Mouse (Mus musculus) limb, embryonic 12.5 days (tissue): Measurements from ENCODE around the gene Prss45. TPM values are rescaled to one million over a fixed set of nuclear protein-coding genes. Genes with fewer than 3 reads are reported as not detected.

Experiments used
- ATAC-seq: fragments of 200-750 bp; cut with Nextera tagmentation; 2 replicates; pipeline ENCODE4 v1.8.0; 2017; ENCODE audit warnings: low read depth, moderate TSS enrichment; ENCODE audit not compliant: insufficient number of reproducible peaks, insufficient read depth, low FRiP score, low TSS enrichment
- H3K27ac ChIP-seq: fragments of 300-500 bp; sonication (generic); 2 replicates; pipeline ENCODE4 v1.5.1; 2016; ENCODE audit warnings: mild to moderate bottlenecking, moderate library complexity
- H3K27me3 ChIP-seq: fragments of 300-500 bp; sonication (generic); 2 replicates; pipeline ENCODE4 v1.6.1; 2016; ENCODE audit warnings: mild to moderate bottlenecking, moderate library complexity
- H3K36me3 ChIP-seq: fragments of 300-500 bp; sonication (generic); 2 replicates; pipeline ENCODE4 v1.6.1; 2016; ENCODE audit warnings: mild to moderate bottlenecking, moderate library complexity
- H3K4me1 ChIP-seq: fragments of 300-500 bp; sonication (generic); replicated peaks from 2 replicates; pipeline ENCODE4 v1.6.1; 2016
- H3K4me2 ChIP-seq: fragments of 300-500 bp; sonication (generic); 2 replicates; pipeline ENCODE4 v1.6.1; 2016; ENCODE audit warnings: mild to moderate bottlenecking, moderate library complexity
- H3K4me3 ChIP-seq: fragments of 300-500 bp; sonication (generic); replicated peaks from 2 replicates; pipeline ENCODE4 v1.5.1; 2016; ENCODE audit warnings: mild to moderate bottlenecking
- H3K9ac ChIP-seq: fragments of 300-500 bp; sonication (generic); replicated peaks from 2 replicates; pipeline ENCODE4 v1.6.1; 2016; ENCODE audit warnings: mild to moderate bottlenecking, moderate library complexity
- H3K9me3 ChIP-seq: fragments of 300-500 bp; sonication (generic); 2 replicates; pipeline ENCODE4 v1.6.1; 2016; ENCODE audit warnings: mild to moderate bottlenecking, moderate library complexity
- WGBS: fragments of 180-500 bp; shearing (Covaris S2); methylation state at CpG from one replicate; pipeline ENCODE4 v1.1.7; 2016; 5-methylcytosine and 5-hydroxymethylcytosine counted together
- polyA plus RNA-seq: library from polyadenylated mRNA; unstranded; fragments of >200 nt; fragmentation: Nextera tagmentation; extraction: Ambion mirVana; gene quantifications from 2 replicates; pipeline ENCODE4 v1.2.1, GENCODE M21; 2016

The Prss45 gene
- polyA plus RNA-seq, 1 experiment from 2014 or later = not detected

- H3K9me3 ChIP-seq = no peaks in the 10 kb centered on the region
- H3K36me3 ChIP-seq = no peaks in the 10 kb centered on the region
- H3K9ac ChIP-seq = no peak overlapping the region
- H3K4me1 ChIP-seq = peaks cover 8% of the 10 kb centered on the region; the same call in 1 of the 2 replicates
- H3K4me2 ChIP-seq = no peak overlapping the region
- peaks cover 11% of the 10 kb centered on the region; the same call in 1 of the 2 replicates for H3K27me3 ChIP-seq
- H3K4me3 ChIP-seq = no peak overlapping the region
- H3K27ac ChIP-seq = no peak overlapping the region
- WGBS = 84% methylated on average over 7 of the region's 7 CpGs
- no peak for ATAC-seq
Measured at GRCm38 (mm10) chr9:110825832-110826231, 8.6 kb upstream of the Prss45 start.

- Histone ChIP-seq H3K36me3 (no peaks in the 10 kb centered on the region), H3K4me1 (peaks cover 8% of the 10 kb centered on the region; the same call in 1 of the 2 replicates), H3K27ac (no peak within 1 kb of the TSS), H3K9me3 (no peaks in the 10 kb centered on the region), H3K4me2 (no peak within 1 kb of the TSS), H3K4me3 (no peak within 1 kb of the TSS), H3K9ac (no peak within 1 kb of the TSS), H3K27me3 (peaks cover 11% of the 10 kb centered on the region; the same call in 1 of the 2 replicates)
- 74% methylated on average over 3 of the region's 3 CpGs for WGBS
- ATAC-seq = no peak
Measured at GRCm38 (mm10) chr9:110826390-110826789, 8.0 kb upstream of the Prss45 start, which contains the start of gene Prss43. Gene Prss43, plus strand, starts transcription at chr9:110826690.

- no peak overlapping the region for H3K4me3 ChIP-seq
- no peak overlapping the region for H3K27ac ChIP-seq
- no peak overlapping the region for H3K9ac ChIP-seq
- 85% methylated on average over 5 of the region's 5 CpGs for WGBS
- H3K4me2 ChIP-seq = no peak overlapping the region
- 0 out of 2 replicates have a peak, but pooled peaks cover 11% of the 10 kb centered on the region for H3K27me3 ChIP-seq
- no peaks in the 10 kb centered on the region for H3K36me3 ChIP-seq
- H3K9me3 ChIP-seq = no peaks in the 10 kb centered on the region
- no peak for ATAC-seq
- H3K4me1 ChIP-seq = peaks cover 7% of the 10 kb centered on the region
Measured at GRCm38 (mm10) chr9:110833021-110833420, 1.4 kb upstream of the Prss45 start.

- Histone ChIP-seq H3K9me3 (no peaks in the 10 kb centered on the region), H3K4me2 (peak overlapping the region; percentile 11; the same call in 1 of the 2 replicates), H3K36me3 (no peaks in the 10 kb centered on the region), H3K27me3 (no peaks in the 10 kb centered on the region), H3K27ac (no peak overlapping the region), H3K4me1 (peaks cover 7% of the 10 kb centered on the region), H3K4me3 (no peak overlapping the region), H3K9ac (no peak overlapping the region)
- 35% methylated on average over 10 of the region's 10 CpGs for WGBS
- ATAC-seq = no peak
Measured at GRCm38 (mm10) chr9:110834961-110835360, 573 bp downstream of the Prss45 start.

- no peak overlapping the region for H3K4me2 ChIP-seq
- peaks cover 7% of the 10 kb centered on the region for H3K4me1 ChIP-seq
- no peaks in the 10 kb centered on the region for H3K9me3 ChIP-seq
- no peak for ATAC-seq
- no peak overlapping the region for H3K9ac ChIP-seq
- H3K36me3 ChIP-seq = no peaks in the 10 kb centered on the region
- H3K4me3 ChIP-seq = no peak overlapping the region
- no peak overlapping the region for H3K27ac ChIP-seq
- no peaks in the 10 kb centered on the region for H3K27me3 ChIP-seq
- 74% methylated on average over 2 of the region's 2 CpGs for WGBS
Measured at GRCm38 (mm10) chr9:110836112-110836511, 1.7 kb downstream of the Prss45 start.

- H3K36me3 ChIP-seq = no peaks in the 10 kb centered on the region
- no peak overlapping the region for H3K9ac ChIP-seq
- WGBS = 85% methylated on average over 6 of the region's 6 CpGs
- peaks cover 4% of the 10 kb centered on the region for H3K4me1 ChIP-seq
- H3K9me3 ChIP-seq = no peaks in the 10 kb centered on the region
- H3K27ac ChIP-seq = no peak overlapping the region
- no peak overlapping the region for H3K4me3 ChIP-seq
- H3K27me3 ChIP-seq = no peaks in the 10 kb centered on the region
- no peak for ATAC-seq
- no peak overlapping the region for H3K4me2 ChIP-seq
Measured at GRCm38 (mm10) chr9:110840905-110841304, 6.5 kb downstream of the Prss45 start.

GRCm38 (mm10) chr9:110841438-110841837 is 7.0 kb downstream of the Prss45 start:
- WGBS = 75% methylated on average over 2 of the region's 2 CpGs
- Histone ChIP-seq H3K27ac (no peak overlapping the region), H3K4me3 (no peak overlapping the region), H3K4me1 (no peaks in the 10 kb centered on the region), H3K9me3 (no peaks in the 10 kb centered on the region), H3K27me3 (no peaks in the 10 kb centered on the region), H3K4me2 (no peak overlapping the region), H3K36me3 (no peaks in the 10 kb centered on the region), H3K9ac (no peak overlapping the region)
- no peak for ATAC-seq

GRCm38 (mm10) chr9:110844206-110844605 is 9.8 kb downstream of the Prss45 start, which contains the start of gene Prss46:
Gene Prss46, plus strand, starts transcription at chr9:110844506.
- no peaks in the 10 kb centered on the region for H3K9me3 ChIP-seq
- no peaks in the 10 kb centered on the region for H3K36me3 ChIP-seq
- ATAC-seq = no peak
- H3K27me3 ChIP-seq = no peaks in the 10 kb centered on the region
- H3K27ac ChIP-seq = no peak within 1 kb of the TSS
- H3K9ac ChIP-seq = no peak within 1 kb of the TSS
- H3K4me3 ChIP-seq = no peak within 1 kb of the TSS
- 81% methylated on average over 10 of the region's 10 CpGs for WGBS
- no peaks in the 10 kb centered on the region for H3K4me1 ChIP-seq
- no peak within 1 kb of the TSS for H3K4me2 ChIP-seq

- Histone ChIP-seq H3K9me3 (no peaks in the 10 kb centered on the region), H3K9ac (no peak overlapping the region), H3K27ac (no peak overlapping the region), H3K27me3 (no peaks in the 10 kb centered on the region), H3K4me2 (no peak overlapping the region), H3K4me1 (no peaks in the 10 kb centered on the region), H3K36me3 (no peaks in the 10 kb centered on the region), H3K4me3 (no peak overlapping the region)
- no peak for ATAC-seq
- 84% methylated on average over 7 of the region's 7 CpGs for WGBS
Measured at GRCm38 (mm10) chr9:110849162-110849561, 14.8 kb downstream of the Prss45 start.

GRCm38 (mm10) chr9:110855903-110856302 is 21.5 kb downstream of the Prss45 start:
- Histone ChIP-seq H3K9ac (no peak overlapping the region), H3K4me3 (no peak overlapping the region), H3K4me1 (peaks cover 16% of the 10 kb centered on the region), H3K27me3 (peaks cover 25% of the 10 kb centered on the region), H3K27ac (no peak overlapping the region), H3K36me3 (no peaks in the 10 kb centered on the region), H3K4me2 (no peak overlapping the region), H3K9me3 (no peaks in the 10 kb centered on the region)
- 70% methylated on average over 7 of the region's 7 CpGs for WGBS
- ATAC-seq = no peak

GRCm38 (mm10) chr9:110856920-110857319 is 22.5 kb downstream of the Prss45 start:
- no peaks in the 10 kb centered on the region for H3K36me3 ChIP-seq
- WGBS = 57% methylated on average over 4 of the region's 4 CpGs
- H3K9ac ChIP-seq = no peak overlapping the region
- no peaks in the 10 kb centered on the region for H3K9me3 ChIP-seq
- no peak overlapping the region for H3K4me2 ChIP-seq
- no peak overlapping the region for H3K27ac ChIP-seq
- no peak overlapping the region for H3K4me3 ChIP-seq
- peaks cover 16% of the 10 kb centered on the region for H3K4me1 ChIP-seq
- H3K27me3 ChIP-seq = peaks cover 25% of the 10 kb centered on the region
- no peak for ATAC-seq

- Histone ChIP-seq H3K27me3 (peaks cover 25% of the 10 kb centered on the region), H3K9ac (peak within 1 kb of the TSS; percentile 45), H3K4me3 (peak within 1 kb of the TSS; percentile 37), H3K4me2 (peak within 1 kb of the TSS; percentile 59), H3K4me1 (peaks cover 16% of the 10 kb centered on the region), H3K36me3 (no peaks in the 10 kb centered on the region), H3K27ac (no peak within 1 kb of the TSS), H3K9me3 (no peaks in the 10 kb centered on the region)
- no peak for ATAC-seq
- WGBS = 8% methylated on average over 50 of the region's 50 CpGs
Measured at GRCm38 (mm10) chr9:110857781-110858472, 23.5 kb downstream of the Prss45 start, which contains the start of gene Prss50. Gene Prss50, plus strand, starts transcription at chr9:110857967.
